Mouse (Mus musculus) hindlimb bud, embryonic 11.5 days (tissue): ENCODE data around the gene Shc3.

ENCODE experiments used
- DNase-seq: peaks from one replicate; pipeline ENCODE4 v3.0.0-alpha.2; 2012; ENCODE audit warnings: low read depth, low spot score; ENCODE audit errors: extremely low spot score

Shc3 gene

GRCm38 (mm10) chr13:51387908-51388307 is 181.3 kb downstream of the Shc3 start:
- DNase-seq = no peak

GRCm38 (mm10) chr13:51384899-51385298 is 184.3 kb downstream of the Shc3 start:
- no peak for DNase-seq

GRCm38 (mm10) chr13:51381498-51381897 is 187.7 kb downstream of the Shc3 start:
- no peak for DNase-seq
